Mouse (Mus musculus): ENCODE data around the gene Gm2a. TPM values are rescaled to one million over a fixed set of nuclear protein-coding genes. Genes with fewer than 3 reads are reported as not detected.

Gene Gm2a
- polyA plus RNA-seq, 2 experiments: 5.5 to 14.9 TPM

- Histone ChIP-seq H3K27me3 (ENCODE audit: control insufficient read depth, insufficient read depth, low read length) (no peaks in the 10 kb centered on the region), H3K4me3 (ENCODE audit: insufficient read depth in 1 of 2, low read depth in 2 of 2, low read length in 2 of 2) (no peak overlapping the region), H3K9ac (replicated peaks) (no peak overlapping the region), H3K27ac (no peak overlapping the region), H3K9me3 (ENCODE audit: control insufficient read depth, low read length) (no peaks in the 10 kb centered on the region), H3K4me1 (replicated peaks; ENCODE audit: control insufficient read depth in 2 of 2, insufficient read depth in 2 of 2, low read length in 1 of 2) (peaks cover 0 to 8% of the 10 kb centered on the region in 2 experiments; a peak in 2 of 4 replicates), H3K4me2 (ENCODE audit: low read depth) (no peak overlapping the region), H3K36me3 (replicated peaks; ENCODE audit: control insufficient read depth, insufficient read depth, low read depth) (no peaks in the 10 kb centered on the region)
- no peak for DNase-seq (ENCODE audit: low read depth in 3 of 3, low spot score in 3 of 3)
- no peak for ATAC-seq (ENCODE audit: insufficient read depth)
- 69% methylated on average over 1 of the region's 1 CpGs for WGBS (ENCODE audit: insufficient replicate concordance)
- TF ChIP-seq CTCF (IDR thresholded peaks at IDR 0.05; ENCODE audit: low read depth) (no peak), EP300 (IDR thresholded peaks at IDR 0.05; ENCODE audit: low read depth) (no peak)
These were observed 35.3 kb downstream of the Gm2a start for GRCm38 (mm10) chr11:55133204-55133603.

- Histone ChIP-seq H3K27ac (no peak overlapping the region), H3K9ac (replicated peaks) (no peak overlapping the region), H3K4me2 (ENCODE audit: low read depth) (no peak overlapping the region), H3K9me3 (ENCODE audit: control insufficient read depth, low read length) (no peaks in the 10 kb centered on the region), H3K36me3 (replicated peaks; ENCODE audit: control insufficient read depth, insufficient read depth, low read depth) (no peaks in the 10 kb centered on the region), H3K27me3 (ENCODE audit: control insufficient read depth, insufficient read depth, low read length) (no peaks in the 10 kb centered on the region), H3K4me1 (replicated peaks; ENCODE audit: control insufficient read depth in 2 of 2, insufficient read depth in 2 of 2, low read length in 1 of 2) (peaks cover 0 to 8% of the 10 kb centered on the region in 2 experiments; a peak in 2 of 4 replicates), H3K4me3 (ENCODE audit: insufficient read depth in 1 of 2, low read depth in 2 of 2, low read length in 2 of 2) (no peak overlapping the region)
- no peak for TF ChIP-seq EP300 (IDR thresholded peaks at IDR 0.05; ENCODE audit: low read depth)
- no peak for TF ChIP-seq CTCF (IDR thresholded peaks at IDR 0.05; ENCODE audit: low read depth)
- WGBS (ENCODE audit: insufficient replicate concordance): 65% methylated on average over 1 of the region's 1 CpGs
- no peak for DNase-seq (ENCODE audit: low read depth in 3 of 3, low spot score in 3 of 3)
- ATAC-seq (ENCODE audit: insufficient read depth): no peak
These were observed 36.5 kb downstream of the Gm2a start for GRCm38 (mm10) chr11:55134407-55134806.

GRCm38 (mm10) chr11:55134871-55135270 lies 37.0 kb downstream of the Gm2a start:
- no peak overlapping the region for H3K4me3 ChIP-seq (ENCODE audit: insufficient read depth in 1 of 2, low read depth in 2 of 2, low read length in 2 of 2)
- TF ChIP-seq CTCF (IDR thresholded peaks at IDR 0.05; ENCODE audit: low read depth): no peak
- TF ChIP-seq EP300 (IDR thresholded peaks at IDR 0.05; ENCODE audit: low read depth): no peak
- no peak overlapping the region for H3K9ac ChIP-seq (replicated peaks)
- no peaks in the 10 kb centered on the region for H3K27me3 ChIP-seq (ENCODE audit: control insufficient read depth, insufficient read depth, low read length)
- no peak overlapping the region for H3K4me2 ChIP-seq (ENCODE audit: low read depth)
- ATAC-seq (ENCODE audit: insufficient read depth): no peak
- no peak for DNase-seq (ENCODE audit: low read depth in 3 of 3, low spot score in 3 of 3)
- H3K27ac ChIP-seq: no peak overlapping the region
- 71% methylated on average over 5 of the region's 5 CpGs for WGBS (ENCODE audit: insufficient replicate concordance)
- H3K4me1 ChIP-seq (replicated peaks; ENCODE audit: control insufficient read depth in 2 of 2, insufficient read depth in 2 of 2, low read length in 1 of 2): peaks cover 0 to 8% of the 10 kb centered on the region in 2 experiments; a peak in 2 of 4 replicates
- no peaks in the 10 kb centered on the region for H3K9me3 ChIP-seq (ENCODE audit: control insufficient read depth, low read length)
- no peaks in the 10 kb centered on the region for H3K36me3 ChIP-seq (replicated peaks; ENCODE audit: control insufficient read depth, insufficient read depth, low read depth)

- 63% methylated on average over 15 of the region's 15 CpGs for WGBS (ENCODE audit: insufficient replicate concordance)
- Histone ChIP-seq H3K36me3 (replicated peaks; ENCODE audit: control insufficient read depth, insufficient read depth, low read depth) (no peaks in the 10 kb centered on the region), H3K4me3 (ENCODE audit: insufficient read depth in 1 of 2, low read depth in 2 of 2, low read length in 2 of 2) (no peak overlapping the region), H3K27me3 (ENCODE audit: control insufficient read depth, insufficient read depth, low read length) (no peaks in the 10 kb centered on the region), H3K27ac (no peak overlapping the region), H3K4me2 (ENCODE audit: low read depth) (no peak overlapping the region), H3K9me3 (ENCODE audit: control insufficient read depth, low read length) (no peaks in the 10 kb centered on the region), H3K9ac (replicated peaks) (no peak overlapping the region), H3K4me1 (replicated peaks; ENCODE audit: control insufficient read depth in 2 of 2, insufficient read depth in 2 of 2, low read length in 1 of 2) (no peaks in the 10 kb centered on the region)
- ATAC-seq (ENCODE audit: insufficient read depth) (no peak), DNase-seq (ENCODE audit: low read depth in 3 of 3, low spot score in 3 of 3) (no peak)
- TF ChIP-seq EP300 (IDR thresholded peaks at IDR 0.05; ENCODE audit: low read depth) (no peak), CTCF (IDR thresholded peaks at IDR 0.05; ENCODE audit: low read depth) (no peak)
These were observed 39.0 kb downstream of the Gm2a start for GRCm38 (mm10) chr11:55136770-55137547.

GRCm38 (mm10) chr11:55137646-55138045 lies 39.7 kb downstream of the Gm2a start:
- no peaks in the 10 kb centered on the region for H3K4me1 ChIP-seq (replicated peaks; ENCODE audit: control insufficient read depth in 2 of 2, insufficient read depth in 2 of 2, low read length in 1 of 2)
- no peaks in the 10 kb centered on the region for H3K36me3 ChIP-seq (replicated peaks; ENCODE audit: control insufficient read depth, insufficient read depth, low read depth)
- H3K4me3 ChIP-seq (ENCODE audit: insufficient read depth in 1 of 2, low read depth in 2 of 2, low read length in 2 of 2): no peak overlapping the region
- no peak overlapping the region for H3K27ac ChIP-seq
- no peak overlapping the region for H3K9ac ChIP-seq (replicated peaks)
- TF ChIP-seq EP300 (IDR thresholded peaks at IDR 0.05; ENCODE audit: low read depth) (no peak), CTCF (IDR thresholded peaks at IDR 0.05; ENCODE audit: low read depth) (no peak)
- H3K27me3 ChIP-seq (ENCODE audit: control insufficient read depth, insufficient read depth, low read length): no peaks in the 10 kb centered on the region
- DNase-seq (ENCODE audit: low read depth in 3 of 3, low spot score in 3 of 3) (no peak), ATAC-seq (ENCODE audit: insufficient read depth) (no peak)
- no peaks in the 10 kb centered on the region for H3K9me3 ChIP-seq (ENCODE audit: control insufficient read depth, low read length)
- H3K4me2 ChIP-seq (ENCODE audit: low read depth): no peak overlapping the region
